Mouse (Mus musculus): ENCODE data around the gene Myo19. TPM values are rescaled to one million over a fixed set of nuclear protein-coding genes. Genes with fewer than 3 reads are reported as not detected.
"Not testable (repeated sequence)": the region's sequence is repeated elsewhere in the genome, so short reads cannot be mapped to it uniquely, and the experiment has no call there.

Gene Myo19
- polyA plus RNA-seq, 1 experiment from 2014 or later: 6.8 TPM

DNA sequence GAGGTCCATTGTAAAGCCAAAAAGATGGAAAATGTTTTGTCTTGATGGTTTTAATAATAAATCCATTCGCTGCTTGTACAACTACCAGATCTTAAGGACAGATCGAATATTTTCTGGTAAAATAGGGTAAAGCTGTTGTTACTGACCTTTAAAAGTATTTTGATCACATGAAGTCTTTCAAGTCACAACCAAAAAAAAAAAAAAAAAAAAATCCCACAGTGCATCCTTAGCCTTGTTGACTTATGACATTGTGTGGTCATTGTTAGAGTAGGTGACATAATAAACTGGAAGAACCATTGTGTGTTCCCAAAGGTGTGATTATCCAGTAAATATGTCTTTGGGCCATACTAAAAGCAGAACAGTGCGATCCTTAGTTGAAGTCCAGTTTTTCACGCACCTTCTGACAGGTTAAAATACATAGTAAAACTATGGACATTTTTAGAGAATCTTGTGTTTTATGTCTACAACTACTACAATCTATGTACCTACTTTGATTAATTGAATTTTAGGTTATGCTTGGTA, 8.3 kb upstream of the Myo19 start:
- no peaks in the 10 kb centered on the region for H3K27me3 ChIP-seq
- H3K4me3 ChIP-seq: peak overlapping the region; percentile 88
- 78% methylated on average over 4 of the region's 4 CpGs for WGBS
- H3K4me1 ChIP-seq (replicated peaks): peaks cover 25% of the 10 kb centered on the region
- H3K27ac ChIP-seq (replicated peaks): peak overlapping the region; percentile 100
- ATAC-seq (ENCODE audit: low FRiP score, low read depth): no peak
- H3K36me3 ChIP-seq: no peaks in the 10 kb centered on the region
- no peaks in the 10 kb centered on the region for H3K9me3 ChIP-seq
- peak overlapping the region; percentile 95 for H3K9ac ChIP-seq
- peak overlapping the region; percentile 66 for H3K4me2 ChIP-seq

DNA sequence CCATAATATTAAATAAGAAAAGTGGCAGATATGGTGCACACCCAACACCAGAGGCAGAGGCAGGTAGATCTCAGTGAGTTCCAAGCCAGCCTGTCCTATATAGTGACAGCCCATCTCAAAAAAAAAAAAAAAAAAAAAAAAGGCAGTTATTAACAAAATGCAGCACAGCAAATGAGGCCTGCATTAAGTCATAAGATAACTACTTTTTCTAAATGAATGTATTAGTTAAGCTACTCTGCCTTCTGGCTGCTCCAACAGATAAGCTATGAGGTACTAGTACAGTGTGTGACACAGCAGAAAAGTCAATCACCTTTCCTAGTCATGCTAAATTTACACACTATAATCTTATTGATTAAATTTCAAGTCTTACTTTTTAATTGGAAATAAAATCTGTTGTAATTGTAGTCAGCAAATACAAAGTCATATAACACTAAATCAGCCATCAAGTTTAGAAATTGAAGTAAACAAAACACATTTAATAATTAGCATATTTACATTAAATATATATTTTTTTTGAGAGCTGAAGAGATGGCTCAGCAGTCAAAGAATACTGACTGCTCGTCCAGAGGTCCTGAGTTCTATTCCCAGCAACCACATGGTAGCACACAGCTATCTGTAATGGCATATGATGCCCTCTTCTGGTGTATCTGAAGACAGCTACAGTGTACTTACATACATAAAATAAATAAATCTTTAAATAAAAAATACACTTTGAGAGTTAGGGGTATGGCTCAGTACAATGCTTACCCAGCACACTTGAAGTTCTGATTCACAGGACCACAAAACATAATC, 6.7 kb upstream of the Myo19 start:
- Histone ChIP-seq H3K4me3 (no peak overlapping the region), H3K9ac (no peak overlapping the region), H3K27ac (replicated peaks) (no peak overlapping the region), H3K36me3 (no peaks in the 10 kb centered on the region), H3K9me3 (no peaks in the 10 kb centered on the region), H3K4me1 (replicated peaks) (peaks cover 15% of the 10 kb centered on the region), H3K27me3 (no peaks in the 10 kb centered on the region), H3K4me2 (no peak overlapping the region)
- no peak for ATAC-seq (ENCODE audit: low FRiP score, low read depth)
- 61% methylated on average over 1 of the region's 1 CpGs for WGBS

DNA sequence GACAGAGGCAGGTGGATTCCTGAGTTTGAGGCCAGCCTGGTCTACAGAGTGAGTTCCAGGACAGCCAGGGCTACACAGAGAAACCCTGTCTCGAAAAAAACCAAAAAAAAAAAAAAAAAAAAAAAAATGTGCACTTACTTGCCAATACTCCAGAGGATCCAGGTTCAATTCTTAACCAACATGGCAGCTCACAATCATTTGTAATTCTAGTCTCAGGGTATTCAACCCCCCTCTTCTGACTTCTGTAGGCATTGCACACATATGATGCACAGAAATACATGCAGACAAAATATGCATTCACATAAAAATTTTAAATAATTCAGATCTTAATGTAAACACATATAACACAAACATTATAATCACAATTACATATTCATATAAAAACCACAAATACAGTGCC, 3.9 kb upstream of the Myo19 start:
- H3K4me1 ChIP-seq (replicated peaks): peaks cover 20% of the 10 kb centered on the region
- H3K36me3 ChIP-seq; H3K9ac ChIP-seq; H3K27me3 ChIP-seq; H3K9me3 ChIP-seq; H3K4me2 ChIP-seq; H3K27ac ChIP-seq (replicated peaks); H3K4me3 ChIP-seq; ATAC-seq (ENCODE audit: low FRiP score, low read depth): not testable (repeated sequence)
- 75% methylated on average over 1 of the region's 1 CpGs for WGBS

DNA sequence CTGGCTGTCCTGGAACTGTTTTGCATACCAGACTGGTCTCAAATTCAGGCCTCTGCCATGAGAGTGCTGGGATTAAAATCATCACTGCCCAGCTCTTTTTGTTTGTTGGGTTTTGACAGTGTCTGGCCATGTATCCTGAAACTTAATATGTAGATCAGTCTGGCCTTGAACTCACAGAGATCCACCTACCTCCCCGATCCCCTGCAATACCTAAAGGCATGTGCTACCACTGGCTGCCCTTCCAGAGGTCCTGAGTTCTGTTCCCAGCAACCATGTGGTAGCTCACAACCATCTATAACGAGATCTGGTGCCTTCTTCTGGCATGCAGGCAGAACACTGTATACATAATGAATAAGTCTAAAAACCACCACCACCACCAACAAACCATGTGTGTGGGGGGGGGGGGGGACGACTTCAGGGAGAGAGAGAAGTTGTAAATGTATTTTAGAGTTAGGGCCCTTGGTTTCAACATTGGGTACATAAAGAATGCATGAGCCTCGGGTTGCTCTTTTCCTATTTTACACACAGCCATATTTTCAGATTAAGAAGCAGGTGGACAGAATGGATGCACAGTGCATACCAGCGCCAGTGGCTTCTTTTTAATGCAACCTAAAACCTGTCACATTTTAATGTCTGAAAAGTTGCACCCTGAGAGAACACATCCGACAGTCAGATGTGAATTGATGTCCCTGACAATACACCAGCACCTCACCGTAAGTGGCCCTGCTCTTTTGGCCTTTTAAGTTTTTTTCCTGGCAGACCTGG, 759 bp upstream of the Myo19 start:
- H3K27ac ChIP-seq (replicated peaks): peak overlapping the region; percentile 91
- WGBS: 25% methylated on average over 7 of the region's 7 CpGs
- peak overlapping the region; percentile 82 for H3K4me3 ChIP-seq
- H3K9ac ChIP-seq: peak overlapping the region; percentile 88
- H3K4me1 ChIP-seq (replicated peaks): peaks cover 19% of the 10 kb centered on the region
- no peaks in the 10 kb centered on the region for H3K9me3 ChIP-seq
- no peaks in the 10 kb centered on the region for H3K27me3 ChIP-seq
- H3K4me2 ChIP-seq: peak overlapping the region; percentile 94
- peaks cover 2% of the 10 kb centered on the region for H3K36me3 ChIP-seq
- 0 out of 2 replicates have a peak, but pooled peaks have one; percentile 2 for ATAC-seq (ENCODE audit: low FRiP score, low read depth)

DNA sequence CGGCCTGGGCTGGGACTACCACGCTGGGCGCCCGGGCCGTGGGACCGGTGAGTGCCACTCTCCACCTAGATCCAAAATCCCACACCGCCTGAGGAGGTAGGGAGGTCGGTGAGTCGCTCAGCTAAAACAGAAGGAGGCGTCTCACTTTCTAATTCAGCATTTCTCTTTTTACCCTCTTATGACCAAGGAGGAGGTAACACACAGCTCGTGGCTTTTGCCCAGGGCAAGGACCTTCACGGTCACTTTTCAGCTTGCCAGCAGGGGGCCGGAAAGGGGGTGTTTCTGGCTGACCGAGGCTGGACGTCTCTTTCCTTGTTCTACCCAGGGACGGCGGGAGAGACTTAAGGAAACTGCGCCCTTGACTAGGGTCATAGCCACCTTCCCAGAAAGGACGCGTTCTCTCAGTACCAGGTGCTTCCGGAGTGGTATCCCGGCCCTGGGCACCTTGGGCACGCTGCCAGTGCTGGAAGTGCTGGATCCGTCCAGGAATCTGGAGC, 565 bp downstream of the Myo19 start:
- Histone ChIP-seq H3K9me3 (no peaks in the 10 kb centered on the region), H3K4me1 (replicated peaks) (peaks cover 19% of the 10 kb centered on the region), H3K27me3 (no peaks in the 10 kb centered on the region), H3K27ac (replicated peaks) (peak overlapping the region; percentile 91), H3K36me3 (peaks cover 10% of the 10 kb centered on the region), H3K9ac (peak overlapping the region; percentile 88), H3K4me2 (peak overlapping the region; percentile 94), H3K4me3 (peak overlapping the region; percentile 82)
- WGBS: under 1% methylated on average over 24 of the region's 24 CpGs
- ATAC-seq (ENCODE audit: low FRiP score, low read depth): no peak; the same call in none of the 2 replicates

DNA sequence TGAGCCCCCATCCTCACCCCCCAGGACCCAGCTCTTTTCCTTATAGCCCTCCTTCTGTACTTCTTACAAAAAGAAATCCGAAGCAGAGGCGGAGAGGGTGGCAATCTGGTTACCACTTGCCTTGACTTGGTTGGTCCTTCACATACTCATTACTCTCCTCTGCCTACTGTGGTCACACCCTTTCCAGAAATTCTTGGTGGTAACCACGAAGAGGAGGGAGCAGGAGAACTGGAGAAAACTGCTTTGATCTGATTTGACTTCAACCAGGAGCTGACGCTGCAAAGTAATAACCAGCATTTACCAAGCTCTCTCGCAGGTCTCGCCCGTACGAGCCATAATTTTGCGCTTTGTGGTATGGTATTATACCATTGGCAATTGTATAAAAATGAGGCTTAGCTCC, 1.0 kb downstream of the Myo19 start:
- Histone ChIP-seq H3K4me3 (peak overlapping the region; percentile 82), H3K9me3 (no peaks in the 10 kb centered on the region), H3K4me1 (replicated peaks) (peaks cover 19% of the 10 kb centered on the region), H3K27ac (replicated peaks) (peak overlapping the region; percentile 91), H3K4me2 (peak overlapping the region; percentile 94), H3K27me3 (no peaks in the 10 kb centered on the region), H3K36me3 (peaks cover 13% of the 10 kb centered on the region), H3K9ac (peak overlapping the region; percentile 88)
- no peak for ATAC-seq (ENCODE audit: low FRiP score, low read depth)
- 60% methylated on average over 9 of the region's 9 CpGs for WGBS

DNA sequence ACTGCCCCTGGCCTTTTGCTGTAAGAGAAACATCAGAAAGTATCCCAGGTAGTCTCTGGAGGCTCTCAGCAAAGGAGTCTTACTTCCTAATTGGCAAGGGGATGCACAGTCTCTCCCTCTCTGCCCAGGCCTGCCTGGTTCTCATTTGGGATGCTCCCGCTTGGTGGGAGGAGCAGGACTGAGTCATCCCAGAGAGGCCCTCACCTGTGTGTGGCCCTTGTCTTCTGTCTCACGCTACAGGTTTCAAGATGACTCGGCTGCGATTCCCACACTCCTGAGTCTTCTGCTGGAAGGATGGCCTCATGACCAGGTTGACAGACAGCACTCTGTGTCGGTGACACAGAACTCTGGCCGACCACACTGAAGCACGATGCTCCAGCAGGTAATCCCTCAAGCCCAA, 2.4 kb downstream of the Myo19 start:
- H3K4me1 ChIP-seq (replicated peaks): peaks cover 19% of the 10 kb centered on the region
- no peaks in the 10 kb centered on the region for H3K27me3 ChIP-seq
- no peak for ATAC-seq (ENCODE audit: low FRiP score, low read depth)
- no peaks in the 10 kb centered on the region for H3K9me3 ChIP-seq
- peaks cover 16% of the 10 kb centered on the region for H3K36me3 ChIP-seq
- H3K9ac ChIP-seq: no peak overlapping the region
- 95% methylated on average over 7 of the region's 7 CpGs for WGBS
- H3K4me3 ChIP-seq: no peak overlapping the region
- no peak overlapping the region for H3K27ac ChIP-seq (replicated peaks)
- H3K4me2 ChIP-seq: no peak overlapping the region

DNA sequence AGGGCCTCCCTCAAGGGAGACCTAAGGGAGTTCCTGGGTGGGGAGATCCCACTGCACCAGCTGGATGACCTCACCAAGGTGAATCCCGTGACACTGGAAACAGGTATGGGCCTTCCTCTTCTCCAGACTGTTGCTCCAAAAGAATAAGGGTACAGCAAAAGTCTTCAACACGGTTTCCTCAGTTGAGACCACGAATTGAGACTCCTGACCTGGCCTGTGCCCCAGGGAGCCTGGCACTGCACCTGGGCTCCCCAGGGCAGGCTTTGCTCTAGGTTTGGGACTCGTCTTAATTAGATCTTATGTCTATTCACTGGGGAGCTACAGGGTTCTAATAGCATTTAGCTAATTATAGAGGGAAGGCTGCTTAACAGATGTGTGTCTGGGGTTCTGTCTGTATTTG, 5.3 kb downstream of the Myo19 start:
- Histone ChIP-seq H3K4me3 (no peak overlapping the region), H3K9me3 (no peaks in the 10 kb centered on the region), H3K4me2 (no peak overlapping the region), H3K36me3 (peaks cover 34% of the 10 kb centered on the region), H3K27ac (replicated peaks) (no peak overlapping the region), H3K27me3 (no peaks in the 10 kb centered on the region), H3K9ac (no peak overlapping the region), H3K4me1 (replicated peaks) (peaks cover 11% of the 10 kb centered on the region)
- WGBS: 90% methylated on average over 4 of the region's 4 CpGs
- no peak for ATAC-seq (ENCODE audit: low FRiP score, low read depth)

DNA sequence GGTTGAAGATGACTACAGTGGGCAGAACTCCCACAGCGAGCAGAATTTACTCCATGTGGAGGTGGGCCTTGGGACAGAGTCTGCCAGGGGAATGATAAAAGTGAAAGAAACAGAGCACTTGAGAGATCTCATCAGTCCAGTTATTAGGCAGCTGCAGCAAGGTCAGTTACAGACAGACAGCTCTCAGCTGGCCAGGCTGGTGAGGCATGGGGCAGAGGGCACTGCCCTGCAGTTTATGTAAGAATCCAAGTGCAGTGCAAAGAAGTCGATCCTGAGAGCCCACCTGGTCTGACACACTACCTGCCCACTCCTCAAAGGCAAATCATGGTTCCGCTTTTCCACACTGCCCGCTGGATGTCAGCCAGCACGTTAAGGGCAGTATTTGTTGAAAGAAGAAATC, 6.3 kb downstream of the Myo19 start:
- peaks cover 34% of the 10 kb centered on the region for H3K36me3 ChIP-seq
- WGBS: 93% methylated on average over 5 of the region's 5 CpGs
- peaks cover 3% of the 10 kb centered on the region for H3K4me1 ChIP-seq (replicated peaks)
- H3K4me2 ChIP-seq: no peak overlapping the region
- no peak for ATAC-seq (ENCODE audit: low FRiP score, low read depth)
- H3K27me3 ChIP-seq: no peaks in the 10 kb centered on the region
- no peak overlapping the region for H3K4me3 ChIP-seq
- no peaks in the 10 kb centered on the region for H3K9me3 ChIP-seq
- no peak overlapping the region for H3K27ac ChIP-seq (replicated peaks)
- H3K9ac ChIP-seq: no peak overlapping the region

DNA sequence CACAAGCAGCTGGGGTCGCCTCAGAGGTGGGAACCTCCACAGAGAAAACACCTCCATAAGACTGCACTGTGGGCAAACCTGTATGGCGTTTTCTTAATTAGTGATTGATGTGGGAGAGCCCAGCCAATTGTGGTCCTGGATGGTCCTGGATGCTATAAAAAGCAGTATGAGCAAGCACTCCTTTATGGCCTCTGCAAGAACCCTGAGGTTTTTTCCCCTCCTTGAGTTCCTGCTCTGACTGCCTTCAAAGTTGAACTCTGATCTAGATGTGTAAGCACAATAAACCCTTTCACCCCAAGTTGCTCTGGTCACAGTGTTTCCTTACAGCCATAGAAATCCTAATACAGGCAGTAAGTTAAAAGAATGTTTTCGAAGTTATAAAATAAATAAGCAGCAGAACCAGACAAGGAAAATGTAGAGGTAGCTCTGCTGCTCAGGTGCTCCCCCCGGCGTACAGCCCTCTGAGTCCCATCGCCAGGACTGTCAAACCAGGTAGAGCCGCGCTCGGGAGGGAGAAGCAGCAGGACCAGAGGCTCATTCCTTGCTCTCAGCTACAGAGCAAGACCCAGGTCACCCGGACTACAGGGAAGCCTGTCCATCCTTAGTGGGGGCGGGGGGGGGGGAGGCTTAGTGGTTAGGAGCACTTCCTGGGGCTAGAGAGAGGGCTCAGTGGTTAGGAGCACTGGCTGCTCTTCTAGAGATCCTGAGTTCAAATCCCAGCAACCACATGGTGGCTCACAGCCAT, 7.0 kb downstream of the Myo19 start:
- no peak overlapping the region for H3K4me2 ChIP-seq
- no peaks in the 10 kb centered on the region for H3K27me3 ChIP-seq
- no peaks in the 10 kb centered on the region for H3K4me1 ChIP-seq (replicated peaks)
- no peak overlapping the region for H3K27ac ChIP-seq (replicated peaks)
- no peak for ATAC-seq (ENCODE audit: low FRiP score, low read depth)
- H3K9me3 ChIP-seq: no peaks in the 10 kb centered on the region
- H3K4me3 ChIP-seq: no peak overlapping the region
- peaks cover 34% of the 10 kb centered on the region for H3K36me3 ChIP-seq
- 91% methylated on average over 11 of the region's 11 CpGs for WGBS
- H3K9ac ChIP-seq: no peak overlapping the region

DNA sequence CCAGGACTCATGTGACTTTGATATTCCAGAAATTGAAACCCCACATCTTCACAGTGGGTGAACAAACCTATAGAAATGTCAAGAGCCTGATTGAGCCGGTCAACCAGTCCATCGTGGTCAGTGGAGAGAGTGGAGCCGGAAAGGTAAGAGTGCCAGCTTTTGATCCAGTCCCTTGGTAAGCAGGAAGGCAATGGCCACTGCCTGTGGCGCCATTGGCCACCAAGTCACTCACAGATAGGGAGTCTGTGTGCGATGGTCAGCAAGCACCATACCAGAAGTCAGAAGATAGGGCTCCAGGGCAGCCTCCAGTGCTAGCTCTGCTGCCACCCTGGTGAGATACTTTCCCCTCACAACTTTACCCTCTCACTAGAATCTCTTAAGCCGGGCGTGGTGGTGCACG, 8.1 kb downstream of the Myo19 start:
- Histone ChIP-seq H3K4me2 (no peak overlapping the region), H3K9me3 (no peaks in the 10 kb centered on the region), H3K27me3 (no peaks in the 10 kb centered on the region), H3K36me3 (peaks cover 35% of the 10 kb centered on the region), H3K4me3 (no peak overlapping the region), H3K9ac (no peak overlapping the region), H3K27ac (replicated peaks) (no peak overlapping the region), H3K4me1 (replicated peaks) (no peaks in the 10 kb centered on the region)
- no peak for ATAC-seq (ENCODE audit: low FRiP score, low read depth)
- 96% methylated on average over 8 of the region's 8 CpGs for WGBS

Measured in hindbrain, embryonic 15.5 days (tissue).